Mouse (Mus musculus): Measurements from ENCODE around the gene Pip4k2a.
"Not testable (repeated sequence)": the region's sequence is repeated elsewhere in the genome, so short reads cannot be mapped to it uniquely, and the experiment has no call there.

The Pip4k2a gene

DNA sequence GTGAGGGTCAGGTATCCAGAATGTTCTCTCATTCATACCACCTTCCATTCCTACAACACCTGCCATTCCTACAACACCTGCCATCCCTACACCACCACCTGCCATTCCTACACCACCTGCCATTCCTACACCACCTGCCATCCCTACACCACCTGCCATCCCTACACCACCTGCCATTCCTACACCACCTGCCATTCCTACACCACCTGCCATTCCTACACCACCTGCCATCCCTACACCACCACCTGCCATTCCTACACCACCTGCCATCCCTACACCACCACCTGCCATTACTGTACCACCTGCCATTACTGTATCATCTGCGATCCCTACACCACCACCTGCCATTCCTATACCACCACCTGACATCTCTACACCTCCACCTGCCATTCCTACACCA is 104.6 kb downstream of the Pip4k2a start:
- DNase-seq: not testable (repeated sequence)

DNA sequence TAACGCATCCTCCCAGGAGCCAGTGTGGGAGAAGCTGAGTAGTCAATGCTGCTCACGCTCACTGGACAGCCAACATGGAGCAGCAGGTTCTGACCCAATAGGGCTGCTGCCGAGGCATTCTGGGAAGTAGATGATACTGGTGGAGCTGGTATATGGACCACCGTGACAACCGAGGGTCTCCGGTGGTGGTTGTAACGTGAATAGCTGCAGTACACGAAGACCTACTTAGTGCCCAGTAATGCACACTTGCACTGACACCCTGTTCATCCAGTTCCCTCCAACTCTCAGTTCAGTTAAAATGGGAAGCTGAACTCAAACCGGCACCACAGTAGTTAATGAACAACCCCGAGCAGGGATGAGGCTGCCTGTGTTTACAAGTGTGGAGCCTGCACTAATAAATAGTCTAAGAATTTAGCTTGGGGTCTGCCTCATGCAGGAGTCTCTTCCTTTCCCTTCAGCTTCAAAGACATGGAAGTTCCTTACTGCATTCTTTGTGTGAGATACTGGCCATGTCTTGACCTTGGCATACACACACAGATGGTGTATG is 105.9 kb downstream of the Pip4k2a start:
- DNase-seq: no peak

DNA sequence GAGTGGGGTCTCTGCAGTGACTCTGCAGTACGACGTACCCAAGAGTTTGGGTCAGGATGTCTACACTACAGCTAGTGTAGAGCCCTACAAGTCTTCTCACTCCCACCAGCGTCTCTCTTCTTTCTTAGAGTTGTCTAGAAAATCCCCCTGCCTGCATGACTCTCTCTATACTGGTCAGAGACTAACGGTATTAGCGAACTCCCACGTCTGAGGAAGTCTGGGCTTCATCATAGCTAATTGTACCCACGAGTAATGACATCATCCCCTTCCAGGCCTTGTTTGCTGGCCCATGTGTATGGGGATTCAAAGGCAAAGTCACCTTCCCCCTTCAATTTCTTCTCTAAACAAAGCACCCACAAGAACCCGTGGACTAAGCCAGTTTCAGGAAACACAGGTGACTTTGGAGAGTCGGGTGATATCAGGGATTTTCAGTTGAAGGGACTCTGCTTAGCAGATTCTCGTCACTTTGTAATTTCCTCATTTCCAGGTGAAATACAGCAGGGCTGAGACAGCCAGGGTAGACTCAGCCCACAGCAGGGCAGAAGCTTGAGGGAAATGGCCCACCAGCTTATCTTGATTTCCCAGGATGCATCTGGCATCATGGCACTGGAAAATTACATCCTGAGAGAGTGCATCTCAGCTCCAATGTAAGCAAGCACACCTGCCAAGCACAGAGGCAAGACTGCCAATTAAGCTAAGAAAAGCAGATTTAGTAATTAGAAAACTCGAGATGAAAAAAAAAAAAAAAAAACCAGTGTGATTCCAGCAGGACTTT is 107.5 kb downstream of the Pip4k2a start:
- DNase-seq: no peak

DNA sequence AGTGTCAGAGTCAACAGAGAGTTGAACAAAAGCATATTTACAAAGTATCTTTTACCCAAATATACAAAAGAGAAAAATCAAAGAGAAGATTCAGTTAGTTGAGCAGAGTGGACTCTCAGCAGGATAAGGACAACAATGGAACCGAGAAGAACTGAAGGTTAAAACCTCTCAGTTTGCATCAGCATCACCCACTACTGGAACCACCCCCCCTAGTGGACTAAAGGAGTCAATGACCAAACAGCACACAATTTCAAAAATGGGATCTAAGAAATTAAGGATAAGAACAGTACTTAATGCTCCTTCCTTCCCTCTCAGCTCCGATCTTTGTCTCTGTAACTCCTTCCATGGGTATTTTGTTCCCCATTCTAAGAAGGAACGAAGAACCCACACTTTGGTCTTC is 113.6 kb downstream of the Pip4k2a start:
- DNase-seq: no peak

DNA sequence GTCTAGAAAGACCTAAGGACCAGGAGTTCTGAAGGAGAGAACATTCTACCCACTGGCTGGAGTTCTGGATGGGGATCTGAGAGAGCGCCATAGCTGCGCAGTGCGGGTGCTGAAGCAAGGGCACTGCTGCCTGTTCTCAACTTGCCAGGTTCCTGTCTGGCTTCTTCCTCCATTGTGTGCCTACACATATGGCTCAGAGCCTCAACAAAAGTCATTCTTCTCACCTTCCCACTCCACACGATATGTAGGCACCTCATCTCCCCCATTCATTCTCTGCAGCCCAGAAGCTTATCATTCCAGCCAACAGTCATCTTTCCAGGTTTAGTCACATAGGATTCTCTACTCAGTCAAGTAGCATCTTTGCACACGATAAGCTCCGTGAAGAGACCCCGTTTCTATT is 123.3 kb downstream of the Pip4k2a start:
- DNase-seq: no peak

DNA sequence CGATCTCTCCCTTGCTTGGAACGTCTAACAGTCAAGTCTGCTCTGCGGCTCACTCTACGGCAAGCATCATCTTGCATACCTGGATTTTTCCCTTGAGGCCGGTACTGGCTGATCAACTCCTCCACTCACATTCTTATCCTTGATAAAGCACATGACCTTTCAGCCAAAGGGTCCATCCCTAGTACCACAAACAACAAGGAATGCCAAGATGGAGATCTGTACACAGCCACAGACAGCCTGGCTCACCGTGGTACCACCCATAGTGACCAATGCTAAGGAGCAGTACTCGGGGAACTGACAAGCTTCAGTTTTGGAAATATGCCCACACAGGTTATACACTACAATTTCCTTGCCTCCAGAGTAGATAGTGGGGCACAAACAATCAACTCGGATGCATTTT is 123.9 kb downstream of the Pip4k2a start:
- DNase-seq: no peak

DNA sequence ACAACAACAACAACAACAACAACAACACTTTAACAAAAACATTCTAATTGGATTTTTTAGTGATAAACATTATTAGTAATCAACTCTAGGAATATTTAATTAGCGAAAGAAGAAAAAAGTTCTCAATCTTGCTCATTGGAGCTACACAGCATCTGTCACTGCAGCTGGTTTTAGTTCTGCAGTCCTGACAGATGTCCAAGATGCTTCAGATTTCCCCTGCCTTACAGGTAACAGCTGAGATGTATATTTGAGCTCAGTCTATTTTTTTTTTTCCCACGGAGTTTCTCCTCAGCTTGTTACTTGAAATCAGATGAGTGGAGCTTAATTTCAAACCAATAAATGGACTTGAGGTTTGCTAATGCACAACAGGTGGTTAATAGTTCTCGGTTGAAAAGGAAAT is 124.5 kb downstream of the Pip4k2a start:
- no peak for DNase-seq

DNA sequence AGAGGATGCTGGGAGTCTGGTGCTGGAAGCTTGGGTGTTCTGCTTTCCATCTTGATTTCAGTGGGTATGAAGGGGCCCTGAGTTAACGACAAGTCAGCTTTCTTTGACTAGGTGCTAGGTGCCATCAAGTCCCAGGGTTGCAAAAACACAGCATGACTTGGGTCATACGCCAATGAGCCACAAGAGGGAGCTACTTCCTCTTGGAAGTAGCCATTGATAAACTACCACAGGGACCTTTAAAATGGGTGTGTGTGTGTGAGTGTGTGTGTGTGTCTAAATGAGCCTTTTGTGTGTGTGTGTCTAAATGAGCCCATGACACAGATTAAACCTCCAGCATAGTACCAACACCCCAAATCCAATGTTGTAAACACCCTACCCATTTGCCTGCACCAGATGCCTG is 125.1 kb downstream of the Pip4k2a start:
- peak; percentile 68 to 72 for DNase-seq

DNA sequence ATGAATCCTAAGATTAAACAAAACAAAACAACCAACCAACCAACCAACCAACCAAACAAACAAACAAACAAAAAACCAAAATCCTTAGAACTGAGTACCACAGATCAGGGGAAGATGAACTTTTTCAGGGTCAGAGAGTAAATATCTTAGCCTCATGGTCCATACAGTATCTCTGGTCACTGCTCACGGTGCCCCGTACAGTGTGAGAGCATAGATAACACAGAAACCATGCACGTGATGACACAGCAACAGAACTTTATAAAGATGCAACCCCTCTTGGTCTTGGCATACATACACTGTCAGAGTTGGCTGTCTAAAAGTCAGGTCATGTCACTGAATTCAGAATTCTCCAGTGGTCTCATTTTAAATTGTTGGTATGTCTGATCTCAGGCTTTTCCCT is 126.8 kb downstream of the Pip4k2a start:
- DNase-seq: no peak

DNA sequence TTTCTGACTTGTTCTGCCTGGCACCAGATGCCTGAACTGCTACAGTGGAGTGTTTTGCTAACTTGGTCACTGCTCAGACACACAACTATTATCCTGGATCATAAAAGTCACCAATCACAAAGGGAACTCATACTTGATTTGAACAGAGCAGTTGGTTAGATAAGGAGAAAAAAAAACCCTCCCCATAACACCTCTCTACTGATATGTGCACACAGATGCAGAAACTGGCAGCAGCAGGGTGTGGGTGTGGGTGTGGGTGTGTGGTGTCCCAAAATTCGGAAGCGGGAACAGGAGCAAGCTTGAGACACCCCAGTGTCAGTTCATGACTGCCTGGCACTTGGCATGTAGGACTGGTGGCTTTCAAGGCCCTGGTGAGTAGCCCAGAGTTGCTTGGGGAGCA is 130.9 kb downstream of the Pip4k2a start:
- DNase-seq: no peak

GRCm38 (mm10) chr2:18864719-18865118 is 133.2 kb downstream of the Pip4k2a start:
- DNase-seq: no peak

DNA sequence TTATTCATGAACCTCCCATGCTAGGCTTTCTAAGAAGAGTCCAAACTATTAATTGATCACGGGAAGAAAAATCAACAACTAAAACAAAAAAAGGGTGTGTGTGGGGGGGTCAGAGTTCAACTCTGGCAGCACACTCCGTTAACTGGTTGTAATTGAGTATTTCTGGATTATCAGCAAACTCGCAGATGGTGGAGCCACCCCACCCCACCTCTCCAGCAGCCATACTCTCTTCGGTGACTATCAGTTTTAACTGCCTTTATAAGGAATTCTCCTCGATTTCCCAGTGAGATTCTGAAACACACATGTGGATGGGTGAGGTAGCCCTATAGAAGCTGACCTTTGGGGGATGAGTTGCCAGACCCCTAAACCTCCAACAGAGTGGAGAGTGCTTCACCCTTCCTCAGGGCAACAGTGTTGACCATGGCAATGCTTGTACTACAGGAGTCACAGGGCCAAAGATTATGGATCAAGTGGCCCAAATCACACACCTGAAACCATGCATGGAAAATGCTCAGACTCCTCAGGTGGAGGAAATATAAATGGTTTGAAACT is 136.2 kb downstream of the Pip4k2a start:
- DNase-seq: no peak

GRCm38 (mm10) chr2:18860686-18861085 is 137.2 kb downstream of the Pip4k2a start:
- peak; percentile 63 to 65 for DNase-seq

- no peak for DNase-seq
These were observed 140.0 kb downstream of the Pip4k2a start for GRCm38 (mm10) chr2:18857952-18858351.

DNA sequence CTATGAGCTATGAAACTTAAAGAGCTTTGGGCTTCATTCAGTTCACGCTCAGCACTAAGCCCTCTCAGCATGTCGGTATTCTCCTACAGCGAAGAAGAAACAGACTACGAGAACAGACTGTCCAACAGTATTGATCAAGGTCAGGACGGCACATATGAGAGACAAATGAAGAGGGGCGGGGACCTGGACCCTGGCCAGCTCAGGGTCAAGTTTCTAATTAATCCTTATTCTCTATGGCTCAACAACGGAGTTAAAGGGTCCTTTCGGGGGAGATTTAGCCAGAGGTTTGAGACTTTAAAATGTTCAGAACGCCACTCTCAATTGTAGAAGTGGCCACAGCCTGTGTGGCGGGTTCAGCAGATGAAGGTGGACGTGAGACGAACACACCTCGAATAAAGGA is 141.5 kb downstream of the Pip4k2a start:
- no peak for DNase-seq

DNA sequence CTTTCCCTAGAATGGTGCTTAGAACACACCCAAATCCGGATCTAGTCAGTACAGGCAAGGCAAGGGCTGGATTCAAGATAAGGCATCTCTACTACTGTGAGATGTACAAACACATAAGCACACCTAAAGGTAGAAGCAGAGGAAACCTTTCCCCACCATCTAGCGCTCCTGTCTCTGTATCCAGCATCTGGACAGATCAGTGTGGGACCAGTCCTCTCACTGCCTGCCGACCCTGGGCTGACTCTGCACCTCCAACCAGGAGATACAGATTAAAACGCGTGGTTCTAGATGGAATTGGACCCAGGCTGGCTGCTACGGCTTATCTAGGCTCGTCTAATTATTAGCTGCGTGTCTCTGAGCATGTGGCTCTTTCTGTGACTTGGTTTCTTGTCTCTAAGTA is 142.7 kb downstream of the Pip4k2a start:
- DNase-seq: no peak

DNA sequence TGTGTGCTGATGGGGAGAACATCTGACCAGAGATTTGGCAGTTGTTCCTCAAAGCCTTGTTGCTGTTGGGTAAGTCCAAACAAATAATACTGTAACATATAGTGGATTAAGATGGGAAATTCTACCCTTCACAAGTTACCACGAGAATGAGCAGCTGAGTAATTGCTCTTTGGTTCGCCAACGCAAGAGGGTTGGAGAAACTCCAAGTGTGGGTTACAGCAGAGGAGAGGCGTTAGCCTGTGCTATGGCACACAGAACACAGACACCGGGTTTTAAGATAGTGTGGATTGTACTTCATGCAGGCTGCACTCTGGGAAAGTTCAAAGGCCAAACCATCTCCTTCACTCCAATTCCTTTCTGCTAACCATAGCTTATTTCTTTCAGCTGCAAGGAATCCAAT is 144.6 kb downstream of the Pip4k2a start:
- DNase-seq: no peak

- DNase-seq: no peak
These were observed 147.3 kb downstream of the Pip4k2a start for GRCm38 (mm10) chr2:18850657-18851056.

- DNase-seq: no peak
These were observed 149.8 kb downstream of the Pip4k2a start for GRCm38 (mm10) chr2:18848074-18848629.

- DNase-seq: no peak
These were observed 155.4 kb downstream of the Pip4k2a start for GRCm38 (mm10) chr2:18842527-18842926.

GRCm38 (mm10) chr2:18841051-18841450 is 156.9 kb downstream of the Pip4k2a start:
- no peak for DNase-seq

DNA sequence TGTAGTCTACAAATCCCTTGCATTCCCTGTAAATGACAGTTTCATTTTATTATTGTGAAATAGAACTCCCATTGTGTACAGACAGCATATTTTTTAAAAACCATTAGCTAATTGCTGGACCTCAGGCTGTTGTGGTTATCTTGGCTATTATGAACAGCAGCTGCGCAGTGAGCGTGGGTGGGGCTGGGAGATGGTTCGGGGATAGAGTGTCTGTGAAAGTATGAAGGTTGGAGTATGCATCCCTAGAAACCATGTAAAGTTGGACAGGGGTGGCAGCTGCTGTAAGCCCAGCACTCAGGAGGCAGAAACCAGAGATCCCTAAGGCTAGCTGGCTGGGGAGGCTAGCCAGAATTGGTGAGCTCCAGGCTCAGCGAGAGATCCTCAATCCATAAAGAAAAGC is 158.4 kb downstream of the Pip4k2a start:
- DNase-seq: no peak

GRCm38 (mm10) chr2:18835266-18835908 is 162.5 kb downstream of the Pip4k2a start:
- DNase-seq: peak in 1 of 2 experiments; percentile 15
